Mouse (Mus musculus) layer of hippocampus, postnatal 25 days (tissue): ENCODE measurements around the gene Tet2. TPM values are rescaled to one million over a fixed set of nuclear protein-coding genes. Genes with fewer than 3 reads are reported as not detected.

ENCODE experiments used
- DNase-seq, 2 experiments: peaks; one replicate each; pipeline ENCODE4 v3.0.0; 2022; ENCODE audit warnings: mixed read lengths in 2 of 2, low spot score in 1 of 2; ENCODE audit errors: extremely low spot score in 1 of 2
- total RNA-seq, 2 experiments: library from RNA; stranded (reverse); gene quantifications; 2 replicates each; pipeline ENCODE4 v1.2.3; 2021

Tet2 gene
- total RNA-seq, 2 experiments from 2014 or later: 34.3 to 44.4 TPM

- no peak for DNase-seq
Observed at GRCm38 (mm10) chr3:133523191-133523590, 21.7 kb downstream of the Tet2 start.

GRCm38 (mm10) chr3:133522289-133522688 is 22.6 kb downstream of the Tet2 start:
- DNase-seq: no peak

DNA sequence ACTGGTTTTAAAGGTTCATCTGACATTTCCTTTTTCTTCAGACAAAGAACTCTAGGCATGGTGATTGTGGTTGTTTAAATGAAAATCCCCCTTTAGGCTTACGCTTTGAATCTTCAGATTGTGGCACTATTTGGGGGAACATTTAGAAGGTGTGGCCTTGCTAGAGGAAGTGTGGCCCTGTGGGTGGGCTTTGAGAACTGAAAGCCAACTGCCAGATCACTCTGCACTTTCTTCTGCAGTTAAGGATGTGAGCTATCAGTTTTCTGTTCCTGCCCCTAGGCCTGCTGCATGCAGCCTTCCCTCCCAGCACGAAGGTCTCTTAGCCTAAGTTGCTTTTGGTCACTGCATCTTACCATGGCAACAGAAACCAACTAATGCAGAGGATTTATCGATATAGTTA is 26.1 kb downstream of the Tet2 start:
- no peak for DNase-seq

DNA sequence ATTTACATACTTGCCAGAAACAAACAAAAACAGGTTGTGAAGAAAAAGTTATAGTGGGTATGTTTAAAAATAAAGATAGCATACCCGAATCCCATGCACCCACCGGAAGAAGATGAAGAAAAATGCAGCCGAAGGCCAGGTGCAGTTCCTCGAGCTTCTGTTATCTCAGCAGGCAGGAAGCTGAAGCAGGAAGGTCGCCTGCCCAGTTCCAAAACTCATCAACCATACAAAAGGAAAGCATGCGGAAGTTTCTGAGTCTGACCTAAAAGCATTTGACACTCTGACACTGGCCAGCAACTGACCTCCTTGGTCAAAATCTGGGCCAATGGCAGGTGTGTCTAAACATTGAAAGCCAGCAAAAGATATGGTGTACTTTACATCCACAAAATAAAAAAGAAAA is 26.8 kb downstream of the Tet2 start:
- no peak for DNase-seq

GRCm38 (mm10) chr3:133517406-133517805 is 27.5 kb downstream of the Tet2 start:
- no peak for DNase-seq

DNA sequence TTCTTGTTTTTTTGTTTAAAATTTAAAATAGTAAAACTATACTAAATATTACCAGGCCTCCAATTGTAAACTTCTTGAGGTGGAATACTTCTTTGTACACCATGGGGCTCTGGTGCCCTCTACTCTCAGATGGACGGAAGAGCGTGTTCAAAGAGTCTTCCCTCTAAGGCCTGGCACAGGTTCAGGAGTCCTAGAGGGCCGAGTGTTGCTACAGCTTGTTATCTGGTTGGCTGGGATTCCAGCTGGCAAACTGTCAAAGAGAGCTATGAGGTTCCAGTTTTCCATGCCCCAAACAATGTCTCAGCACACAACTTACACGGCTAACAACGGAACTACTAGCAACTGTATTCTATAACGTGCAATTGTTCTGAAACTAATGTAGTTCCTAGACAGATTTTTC is 28.8 kb downstream of the Tet2 start:
- DNase-seq: no peak

GRCm38 (mm10) chr3:133515204-133515969 is 29.6 kb downstream of the Tet2 start:
- no peak for DNase-seq

DNA sequence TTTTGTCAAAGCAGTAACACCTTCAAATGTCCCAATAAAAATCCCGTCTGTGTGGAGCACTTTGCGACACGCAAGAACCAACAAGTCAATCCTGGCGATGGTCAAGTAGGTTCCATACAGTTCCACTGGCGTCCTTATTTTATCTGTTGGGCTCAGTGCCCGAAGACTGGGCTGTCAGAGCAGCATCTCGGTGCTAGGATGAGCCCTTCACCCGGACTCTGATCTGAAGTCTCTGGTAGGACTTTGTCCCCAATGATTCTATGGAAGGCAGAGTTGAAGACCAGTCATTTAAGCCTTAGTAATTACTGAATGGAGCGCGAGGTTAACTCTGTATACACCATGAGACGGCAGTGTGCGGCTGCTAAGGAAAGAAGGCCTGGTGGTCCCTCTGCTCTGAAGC is 30.6 kb downstream of the Tet2 start:
- no peak for DNase-seq

GRCm38 (mm10) chr3:133513475-133513874 is 31.5 kb downstream of the Tet2 start:
- DNase-seq: no peak

DNA sequence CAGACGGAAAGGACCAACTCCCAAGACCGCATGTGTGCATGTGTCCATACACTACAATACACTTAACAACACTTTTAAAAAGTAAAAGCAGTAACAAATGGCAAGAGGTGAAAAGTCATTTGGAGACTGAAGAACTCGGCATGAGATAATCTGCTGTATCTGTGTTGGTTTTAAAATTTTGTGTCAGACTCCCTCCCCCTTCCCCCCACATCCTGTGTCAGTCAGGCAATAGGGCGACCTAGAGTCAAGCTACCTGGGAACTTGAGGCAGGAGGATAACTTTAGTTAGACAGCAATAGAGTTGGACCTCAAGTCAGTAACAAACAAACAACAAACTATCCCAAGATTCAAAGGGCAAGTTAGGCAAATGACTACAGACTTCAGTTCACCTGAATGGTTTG is 34.6 kb downstream of the Tet2 start:
- DNase-seq: no peak

- no peak for DNase-seq
Observed at GRCm38 (mm10) chr3:133509796-133510195, 35.1 kb downstream of the Tet2 start.

- no peak for DNase-seq
Observed at GRCm38 (mm10) chr3:133508881-133509280, 36.1 kb downstream of the Tet2 start.

- no peak for DNase-seq
Observed at GRCm38 (mm10) chr3:133506289-133506954, 38.5 kb downstream of the Tet2 start.

DNA sequence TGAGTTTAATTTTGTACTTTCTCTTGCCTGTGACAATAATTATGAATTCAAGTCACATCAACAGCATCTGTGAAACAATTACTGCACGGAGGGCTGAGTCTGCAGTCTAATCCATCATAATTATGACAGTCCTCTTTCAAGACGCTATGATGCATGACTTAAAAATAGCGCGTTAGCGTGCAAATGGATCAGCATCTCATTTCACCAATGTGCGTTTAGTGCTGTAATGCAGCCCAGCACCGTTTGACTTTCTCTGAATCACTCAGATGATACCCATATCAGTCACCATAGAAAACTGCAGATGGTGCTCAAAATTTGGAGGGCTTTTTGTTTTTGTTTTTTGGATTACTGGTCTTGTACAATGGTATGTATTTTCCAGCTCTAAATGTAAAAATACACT is 48.0 kb downstream of the Tet2 start:
- DNase-seq: no peak

DNA sequence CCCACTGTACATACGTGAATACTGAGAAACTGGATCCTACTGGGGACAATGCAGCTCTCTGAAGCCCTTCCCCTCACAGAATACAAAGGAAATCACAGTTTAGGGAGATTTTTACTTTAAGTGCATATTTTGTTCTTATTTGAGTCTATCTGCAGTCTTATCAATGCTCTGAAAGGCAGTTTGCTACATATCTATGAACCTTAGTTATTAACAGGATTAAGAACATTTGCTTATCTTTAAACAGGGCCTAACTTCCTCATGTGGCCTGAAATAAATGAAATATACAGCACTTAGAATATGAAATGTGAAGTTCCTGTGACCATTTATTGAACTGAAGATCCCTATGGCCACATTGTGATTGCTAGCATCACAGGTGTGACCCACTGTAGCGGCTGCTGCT is 53.6 kb downstream of the Tet2 start:
- no peak for DNase-seq

DNA sequence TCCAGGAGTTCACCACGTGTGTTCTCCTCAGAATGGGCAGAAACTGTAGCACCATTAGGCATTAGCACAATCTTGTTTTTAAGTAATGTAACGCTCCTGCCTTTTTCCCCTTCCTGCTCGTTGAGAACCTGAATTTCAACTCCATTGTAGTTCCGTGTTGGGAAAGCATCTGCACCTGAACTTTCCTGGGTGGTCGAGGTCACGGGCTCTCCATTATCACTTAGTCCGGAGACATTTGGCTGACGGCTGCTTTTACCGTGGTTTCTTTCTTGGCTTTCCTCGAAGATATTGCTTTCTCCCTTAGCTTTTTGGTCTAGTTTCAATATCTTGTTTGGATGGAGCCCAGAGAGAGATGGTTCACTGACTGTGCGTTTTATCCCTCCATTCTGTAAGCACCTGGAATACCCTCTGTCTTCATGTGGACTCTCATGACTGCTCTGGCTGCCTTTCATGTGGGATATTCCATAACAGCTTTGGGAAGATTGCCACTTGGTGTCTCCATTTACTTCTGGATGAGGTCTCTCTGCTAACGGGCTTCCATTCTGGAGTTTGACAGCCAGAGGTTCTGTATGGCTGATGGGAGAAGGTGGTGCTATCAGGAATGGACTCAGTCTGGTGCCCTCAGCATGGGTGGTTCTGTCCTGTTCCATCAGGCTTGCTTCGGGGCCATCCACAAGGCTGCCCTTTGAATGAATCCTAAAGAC is 56.8 kb downstream of the Tet2 start:
- no peak for DNase-seq

DNA sequence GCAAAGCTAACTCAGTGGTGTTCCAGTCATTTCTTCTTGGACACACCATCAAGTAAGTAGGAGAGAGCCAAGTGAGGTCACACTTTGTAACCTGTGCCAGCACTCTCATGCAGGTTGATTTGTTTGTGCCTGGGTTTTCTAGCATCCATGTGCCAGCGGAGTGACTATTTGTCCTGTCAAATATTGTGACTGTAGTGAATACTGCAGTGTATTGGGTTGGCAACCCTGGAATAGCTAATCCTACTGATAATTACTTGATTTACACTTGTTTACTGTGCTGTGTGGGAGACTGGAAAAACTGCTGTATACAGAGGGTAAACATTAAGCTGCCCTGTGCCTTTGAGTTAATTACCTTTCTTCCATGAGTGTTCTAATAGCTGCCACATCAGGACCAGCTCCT is 62.1 kb downstream of the Tet2 start:
- no peak for DNase-seq

- DNase-seq: no peak
Observed at GRCm38 (mm10) chr3:133478987-133479386, 66.0 kb downstream of the Tet2 start.

DNA sequence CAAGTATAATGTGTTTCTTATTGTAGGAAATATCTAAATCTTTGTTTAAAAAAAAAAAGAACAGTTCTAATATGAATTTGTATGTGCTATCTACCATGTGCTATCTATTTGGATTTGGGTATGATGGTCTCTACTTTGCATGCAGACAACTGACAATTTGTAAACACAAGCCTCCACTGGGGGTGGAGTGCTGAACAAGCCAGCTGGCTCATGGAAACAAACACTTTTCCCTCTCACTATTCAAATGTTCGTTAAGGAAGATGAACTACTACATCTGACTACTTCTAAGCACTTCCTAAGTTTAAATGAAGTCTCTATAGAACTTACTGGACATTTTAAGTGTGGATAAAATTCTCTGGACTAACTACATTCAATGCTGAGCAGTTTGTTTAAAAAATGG is 71.2 kb downstream of the Tet2 start:
- no peak for DNase-seq

- DNase-seq: no peak
Observed at GRCm38 (mm10) chr3:133471101-133471500, 73.8 kb downstream of the Tet2 start.

DNA sequence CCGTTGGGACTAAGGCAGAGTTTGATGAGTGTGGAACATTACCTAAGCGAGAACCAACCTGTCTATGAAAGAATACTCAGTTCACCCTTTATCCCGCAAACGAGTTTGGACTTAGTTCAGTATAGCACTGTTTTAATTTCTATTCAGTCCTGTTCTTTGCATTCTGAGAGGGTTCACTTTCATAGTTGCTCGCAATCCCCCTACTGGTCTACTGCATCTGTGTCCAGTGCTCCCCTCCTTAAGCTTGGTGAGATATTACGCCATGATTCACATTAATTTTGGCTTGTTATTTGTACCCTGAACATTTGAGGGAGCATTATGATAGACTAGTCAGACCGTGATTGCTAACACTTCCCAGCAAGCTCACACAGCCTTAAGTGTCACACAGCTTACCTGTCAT is 76.1 kb downstream of the Tet2 start:
- DNase-seq: no peak

- DNase-seq: no peak
Observed at GRCm38 (mm10) chr3:133463233-133463632, 81.7 kb downstream of the Tet2 start.
